Comparison of ENCODE assay signal across 8 mouse cellular contexts in genomic region chr2:26646643-26647293, GRCm38 (mm10). TPM values are rescaled to one million over a fixed set of nuclear protein-coding genes. Genes with fewer than 3 reads are reported as not detected.
DNase-seq lines count a peak whose midpoint lies in the region; ATAC-seq and TF ChIP-seq lines count a peak whose summit lies in the region.

No protein-coding gene starts in this region.

- peak; percentile 100 for TF ChIP-seq CTCF in small intestine, adult 2 months (IDR thresholded peaks at IDR 0.05; ENCODE audit: extremely low read depth, insufficient read length, insufficient replicate concordance, low read depth, low read length)

- H3K4me2 ChIP-seq in midbrain, embryonic 12.5 days (replicated peaks), result no peak overlapping the region

- ATAC-seq in inflammation-experienced regulatory T-cells, adult 6 months, result peak; percentile 98
- peak; percentile 96 for ATAC-seq in midbrain, embryonic 12.5 days (ENCODE audit: low FRiP score, low read depth)

- H3K27ac ChIP-seq in midbrain, embryonic 12.5 days (replicated peaks), result no peak overlapping the region
- no peak overlapping the region for H3K27ac ChIP-seq in small intestine, adult 2 months (ENCODE audit: insufficient read depth, low read depth, low read length)

- no peaks in the 10 kb centered on the region for H3K4me1 ChIP-seq in midbrain, embryonic 12.5 days
- peaks cover 10% of the 10 kb centered on the region for H3K4me1 ChIP-seq in small intestine, adult 2 months (ENCODE audit: control insufficient read depth, insufficient read depth, insufficient read length, low read length)

- no peak overlapping the region for H3K9ac ChIP-seq in midbrain, embryonic 12.5 days (replicated peaks)

- DNase-seq in urinary bladder, postnatal 14 days (ENCODE audit: low spot score), result peak; percentile 75
- DNase-seq in urinary bladder, adult 18-20 months (ENCODE audit: low spot score in 2 of 2), result no peak
- peak; percentile 94 for DNase-seq in embryo, embryonic 10 days (ENCODE audit: low spot score)
- DNase-seq in gastrocnemius, postnatal 25 days, result peak; percentile 77
- DNase-seq in left cerebral cortex, postnatal 4 days, result peak; percentile 75

- no peak overlapping the region for H3K4me3 ChIP-seq in midbrain, embryonic 12.5 days
- no peak overlapping the region for H3K4me3 ChIP-seq in small intestine, adult 2 months (ENCODE audit: low read depth, low read length)

- intact Hi-C loops in left cerebral cortex, postnatal 4 days (cut with DNase I), result loop anchor here (5.0 to 10.0 kb wide), 3 partner anchors 256 to 588 kb away; partner anchors contain the start of gene Surf6

- TF ChIP-seq POLR2A in small intestine, adult 2 months (IDR thresholded peaks at IDR 0.05; ENCODE audit: low read depth, low read length), result no peak

- H3K36me3 ChIP-seq in midbrain, embryonic 12.5 days, result no peaks in the 10 kb centered on the region
- H3K36me3 ChIP-seq in small intestine, adult 2 months (ENCODE audit: control insufficient read depth, insufficient read depth, low read length), result no peaks in the 10 kb centered on the region

- WGBS in midbrain, embryonic 12.5 days, result 22% methylated on average over 3 of the region's 3 CpGs
- 3% methylated on average over 3 of the region's 3 CpGs for WGBS in small intestine, adult 2 months

- no peaks in the 10 kb centered on the region for H3K27me3 ChIP-seq in midbrain, embryonic 12.5 days
- H3K27me3 ChIP-seq in small intestine, adult 2 months (ENCODE audit: control insufficient read depth, insufficient read depth, low read length), result no peaks in the 10 kb centered on the region

- H3K9me3 ChIP-seq in midbrain, embryonic 12.5 days, result no peaks in the 10 kb centered on the region

RNA-seq across cellular contexts. Expression of gene Fam69b, which starts 18.5 kb away (rescaled TPM):
- 1 to 10 TPM; 1.3 to 2.5 TPM for total RNA-seq in gastrocnemius, postnatal 25 days (2021)
- polyA plus RNA-seq in inflammation-experienced regulatory T-cells, adult 6 months (2017; shearing (Covaris generic)), result 1 to 10 TPM; 1.2 to 4.2 (median 2.1) TPM
- 10 to 100 TPM; 81.8 to 85.1 TPM for total RNA-seq in left cerebral cortex, postnatal 4 days (2021)
- 75.1 and 77.5 TPM in 2 replicates for polyA plus RNA-seq in midbrain, embryonic 12.5 days (2016; fragmentation: Nextera tagmentation; extraction: Ambion mirVana)
- 5.0 and 7.7 TPM in 2 replicates for polyA plus RNA-seq in small intestine, adult 2 months (2012; rRNA removed)

RNA-seq across cellular contexts. Expression of gene Lcn4, which starts 24.3 kb away (rescaled TPM):
- not detected for total RNA-seq in gastrocnemius, postnatal 25 days (2021)
- polyA plus RNA-seq in inflammation-experienced regulatory T-cells, adult 6 months (2017; shearing (Covaris generic)), result under 1 TPM in 2 of 3 experiments, not detected in 1; 0.59 to 0.96 TPM
- total RNA-seq in left cerebral cortex, postnatal 4 days (2021), result not detected
- not detected in 2 replicates for polyA plus RNA-seq in midbrain, embryonic 12.5 days (2016; fragmentation: Nextera tagmentation; extraction: Ambion mirVana)
- polyA plus RNA-seq in small intestine, adult 2 months (2012; rRNA removed), result not detected in 2 replicates

RNA-seq across cellular contexts. Expression of gene Agpat2, which starts 42.6 kb away (rescaled TPM):
- 10 to 100 TPM in 1 of 2 experiments, 1 to 10 TPM in 1; 3.0 to 14.6 TPM for total RNA-seq in gastrocnemius, postnatal 25 days (2021)
- polyA plus RNA-seq in inflammation-experienced regulatory T-cells, adult 6 months (2017; shearing (Covaris generic)), result 1 to 10 TPM; 6.6 to 9.1 (median 7.4) TPM
- 1 to 10 TPM; 2.8 to 3.9 TPM for total RNA-seq in left cerebral cortex, postnatal 4 days (2021)
- polyA plus RNA-seq in midbrain, embryonic 12.5 days (2016; fragmentation: Nextera tagmentation; extraction: Ambion mirVana), result 6.9 and 9.6 TPM in 2 replicates
- polyA plus RNA-seq in small intestine, adult 2 months (2012; rRNA removed), result 288 and 515 TPM in 2 replicates

Comparison
In these comparisons a context has a peak if more than half of its experiments do, and no peak if none do; other contexts are left out.
1. DNase-seq: peak in urinary bladder, postnatal 14 days (single experiment), embryo, embryonic 10 days (single experiment), gastrocnemius, postnatal 25 days (single experiment) and left cerebral cortex, postnatal 4 days (single experiment); none in urinary bladder, adult 18-20 months (0 of 2).
2. RNA of gene Agpat2, which starts 42.6 kb away (polyA plus RNA-seq): 288 to 515 TPM in small intestine, adult 2 months; 6.9 to 9.6 TPM in midbrain, embryonic 12.5 days and 6.6 to 9.1 TPM in inflammation-experienced regulatory T-cells, adult 6 months; every median in the first group is over 10 times any median in the second.